In genomic region chr13:3667288-3667873, GRCm38 (mm10) we compare ENCODE assay signal across 10 mouse cellular contexts. TPM values are rescaled to one million over a fixed set of nuclear protein-coding genes. Genes with fewer than 3 reads are reported as not detected.
DNase-seq lines count a peak whose midpoint lies in the region; ATAC-seq and TF ChIP-seq lines count a peak whose summit lies in the region.
"Had no signal": no experiment of that assay in that cellular context is flagged by ENCODE, and none has a peak within 500 bp of the region (broad histone marks: within the 10 kb centered on the region; RNA-seq: fewer than 3 reads in every experiment).

No protein-coding gene starts in this region.

- no peaks in the 10 kb centered on the region for H3K27me3 ChIP-seq in heart, embryonic 13.5 days (replicated peaks)
- H3K27me3 ChIP-seq in heart, embryonic 12.5 days (replicated peaks), result no peaks in the 10 kb centered on the region
- no peaks in the 10 kb centered on the region for H3K27me3 ChIP-seq in small intestine, adult 2 months (ENCODE audit: control insufficient read depth, insufficient read depth, low read length)
- H3K27me3 ChIP-seq: limb, embryonic 15.5 days had no signal

- no peak for TF ChIP-seq POLR2A in lung, adult 2 months (IDR thresholded peaks at IDR 0.05; ENCODE audit: borderline replicate concordance, extremely low read depth, low read depth, low read length)
- no peak for TF ChIP-seq POLR2A in small intestine, adult 2 months (IDR thresholded peaks at IDR 0.05; ENCODE audit: low read depth, low read length)

- no peak for ATAC-seq in heart, embryonic 13.5 days (ENCODE audit: extremely low read depth, insufficient number of reproducible peaks, low FRiP score, low TSS enrichment)
- no peak for ATAC-seq in heart, embryonic 12.5 days (ENCODE audit: insufficient number of reproducible peaks, low FRiP score)

- no peaks in the 10 kb centered on the region for H3K36me3 ChIP-seq in heart, embryonic 13.5 days
- no peaks in the 10 kb centered on the region for H3K36me3 ChIP-seq in heart, embryonic 12.5 days
- H3K36me3 ChIP-seq in small intestine, adult 2 months (ENCODE audit: control insufficient read depth, insufficient read depth, low read length), result no peaks in the 10 kb centered on the region
- H3K36me3 ChIP-seq: limb, embryonic 15.5 days had no signal

- H3K27ac ChIP-seq in heart, embryonic 13.5 days (replicated peaks), result 0 out of 2 replicates have a peak overlapping the region, but pooled peaks have one; percentile 3
- H3K27ac ChIP-seq in heart, embryonic 12.5 days (ENCODE audit: poor library complexity, severe bottlenecking), result no peak overlapping the region
- no peak overlapping the region for H3K27ac ChIP-seq in small intestine, adult 2 months (ENCODE audit: insufficient read depth, low read depth, low read length)
- H3K27ac ChIP-seq: limb, embryonic 15.5 days had no signal

- H3K4me1 ChIP-seq in heart, embryonic 13.5 days, result no peaks in the 10 kb centered on the region; the same call in 1 of the 2 replicates
- no peaks in the 10 kb centered on the region; the same call in 1 of the 2 replicates for H3K4me1 ChIP-seq in heart, embryonic 12.5 days (replicated peaks)
- H3K4me1 ChIP-seq in lung, adult 2 months (ENCODE audit: control insufficient read depth, insufficient read depth, low read length), result no peaks in the 10 kb centered on the region
- peaks cover 13% of the 10 kb centered on the region; the same call in 1 of the 2 replicates for H3K4me1 ChIP-seq in small intestine, adult 2 months (ENCODE audit: control insufficient read depth, insufficient read depth, insufficient read length, low read length)

- no peak overlapping the region for H3K4me3 ChIP-seq in heart, embryonic 13.5 days
- no peak overlapping the region for H3K4me3 ChIP-seq in heart, embryonic 12.5 days
- H3K4me3 ChIP-seq in lung, adult 2 months (replicated peaks; ENCODE audit: extremely low read depth, low read depth, low read length), result no peak overlapping the region
- no peak overlapping the region for H3K4me3 ChIP-seq in small intestine, adult 2 months (ENCODE audit: low read depth, low read length)
- H3K4me3 ChIP-seq: limb, embryonic 15.5 days had no signal

- WGBS in heart, embryonic 13.5 days, result 69% methylated on average over 5 of the region's 5 CpGs
- WGBS in heart, embryonic 12.5 days, result 69% methylated on average over 5 of the region's 5 CpGs
- 78% methylated on average over 5 of the region's 5 CpGs for WGBS in lung, adult 2 months
- 93% methylated on average over 5 of the region's 5 CpGs for WGBS in small intestine, adult 2 months

- DNase-seq in lung, adult 2 months, result no peak
- DNase-seq in lung, adult 18-20 months, result no peak
- peak; percentile 15 for DNase-seq in R1 (ENCODE audit: low read depth, low spot score)
- no peak for DNase-seq in spleen, postnatal 36 days (ENCODE audit: low spot score in 2 of 2)
- DNase-seq: adrenal gland, postnatal 25 days; cerebellum, adult 11 months had no signal

- TF ChIP-seq CTCF in lung, adult 2 months (IDR thresholded peaks at IDR 0.05; ENCODE audit: insufficient read depth, low read length), result 0 out of 2 replicates have a peak, but pooled peaks have one; percentile 3
- TF ChIP-seq CTCF in small intestine, adult 2 months (IDR thresholded peaks at IDR 0.05; ENCODE audit: extremely low read depth, insufficient read length, insufficient replicate concordance, low read depth, low read length), result peak; percentile 49; the same call in 1 of the 2 replicates

- no peak overlapping the region for H3K9ac ChIP-seq in heart, embryonic 13.5 days
- no peak overlapping the region for H3K9ac ChIP-seq in heart, embryonic 12.5 days
- H3K9ac ChIP-seq: limb, embryonic 15.5 days had no signal

- no peak overlapping the region for H3K4me2 ChIP-seq in heart, embryonic 13.5 days
- no peak overlapping the region for H3K4me2 ChIP-seq in heart, embryonic 12.5 days
- H3K4me2 ChIP-seq: limb, embryonic 15.5 days had no signal

- no peaks in the 10 kb centered on the region; the same call in 1 of the 2 replicates for H3K9me3 ChIP-seq in heart, embryonic 13.5 days
- H3K9me3 ChIP-seq in heart, embryonic 12.5 days (replicated peaks), result 0 out of 2 replicates have a peak, but pooled peaks cover 3% of the 10 kb centered on the region
- H3K9me3 ChIP-seq: limb, embryonic 15.5 days had no signal

RNA-seq across cellular contexts. Expression of gene Asb13, which starts 33.5 kb away (rescaled TPM):
- polyA plus RNA-seq in heart, embryonic 13.5 days (2015; fragmentation: Nextera tagmentation; extraction: Ambion mirVana), result 4.1 and 5.9 TPM in 2 replicates
- 4.6 and 4.8 TPM in 2 replicates for polyA plus RNA-seq in heart, embryonic 12.5 days (2016; fragmentation: Nextera tagmentation; extraction: Ambion mirVana)
- polyA plus RNA-seq in lung, adult 2 months (2012; rRNA removed), result 19.9 and 21.6 TPM in 2 replicates
- polyA plus RNA-seq in small intestine, adult 2 months (2012; rRNA removed), result 6.7 and 15.9 TPM in 2 replicates

RNA-seq across cellular contexts. Expression of gene Fam208b, which starts 56.5 kb away (rescaled TPM):
- 7.8 and 9.3 TPM in 2 replicates for polyA plus RNA-seq in heart, embryonic 13.5 days (2015; fragmentation: Nextera tagmentation; extraction: Ambion mirVana)
- polyA plus RNA-seq in heart, embryonic 12.5 days (2016; fragmentation: Nextera tagmentation; extraction: Ambion mirVana), result 15.3 and 16.2 TPM in 2 replicates
- polyA plus RNA-seq in lung, adult 2 months (2012; rRNA removed), result 2.3 and 4.3 TPM in 2 replicates
- 0.56 and 0.74 TPM in 2 replicates for polyA plus RNA-seq in small intestine, adult 2 months (2012; rRNA removed)
